8 mouse cellular contexts compared by ENCODE assay signal in the genomic region with DNA sequence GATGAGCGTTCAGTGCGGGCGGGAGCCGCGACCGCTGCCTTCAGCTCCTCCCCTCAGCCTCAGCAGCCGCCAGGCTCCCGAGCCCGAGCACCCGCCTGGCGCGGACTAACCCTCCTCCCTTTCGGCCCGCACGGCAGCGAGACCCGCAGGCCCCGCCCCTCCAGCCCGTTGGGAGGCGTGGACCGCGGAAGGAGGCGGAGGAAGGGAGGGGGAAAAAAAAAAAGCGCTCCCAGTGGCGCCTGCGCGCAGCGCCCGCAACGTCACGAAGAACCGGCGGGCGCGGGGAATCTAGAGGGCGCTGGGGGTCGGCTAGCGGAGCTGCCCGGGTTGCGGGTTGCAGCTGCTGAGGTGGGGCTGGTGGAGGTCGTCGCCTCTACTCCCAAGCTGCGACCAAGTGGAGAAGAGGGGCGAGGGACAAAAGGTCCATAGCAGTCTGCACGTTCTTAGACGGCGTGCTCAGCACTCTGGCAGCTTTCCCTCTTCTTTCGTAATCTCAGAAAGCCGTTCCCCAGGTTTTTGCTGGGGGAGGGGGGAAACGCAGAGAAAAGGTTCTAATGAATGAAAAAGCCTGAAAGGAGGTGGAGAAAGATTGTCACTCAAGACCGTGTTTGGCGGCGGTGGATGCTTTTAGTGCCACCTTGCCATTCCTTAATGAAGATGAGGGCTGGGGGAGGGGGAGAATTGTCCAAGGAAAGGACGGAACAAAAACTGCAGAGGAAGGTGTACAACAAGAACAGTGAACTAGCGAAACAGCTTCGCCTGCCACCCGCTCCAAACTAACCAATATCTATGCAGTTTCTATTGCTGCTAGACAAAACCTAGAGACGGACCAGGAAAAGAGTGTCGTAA. TPM values are rescaled to one million over a fixed set of nuclear protein-coding genes. Genes with fewer than 3 reads are reported as not detected.
DNase-seq lines count a peak whose midpoint lies in the region.

No protein-coding gene starts in this region.

- peaks cover 39% of the 10 kb centered on the region for H3K27me3 ChIP-seq in megakaryocyte, embryonic 14.5 days (replicated peaks)

- peaks cover 12% of the 10 kb centered on the region for H3K4me1 ChIP-seq in megakaryocyte, embryonic 14.5 days

- peak overlapping the region; percentile 93 for H3K4me3 ChIP-seq in megakaryocyte, embryonic 14.5 days (replicated peaks)

- peaks cover 14% of the 10 kb centered on the region for H3K9me3 ChIP-seq in megakaryocyte, embryonic 14.5 days

- peak; percentile 93 to 96 for DNase-seq in adrenal gland, adult (ENCODE audit: inconsistent age in 2 of 2, low spot score in 1 of 2)
- peak; percentile 86 for DNase-seq in embryo, embryonic 10 days (ENCODE audit: low spot score)
- DNase-seq in gastrocnemius, adult 8-10 months (ENCODE audit: low spot score in 2 of 2), result peak; percentile 71 to 84
- DNase-seq in induced T-regulatory cell, adult 2 months (ENCODE audit: low read depth), result peak; percentile 87
- peak; percentile 78 to 86 for DNase-seq in left cerebral cortex, adult 9 months (ENCODE audit: low spot score in 2 of 2)
- peak; percentile 78 to 81 for DNase-seq in right cerebral cortex, adult 2 months (ENCODE audit: low spot score in 2 of 2)
- peak; percentile 44 for DNase-seq in urinary bladder, postnatal 10 days (ENCODE audit: low spot score)

- no peaks in the 10 kb centered on the region for H3K36me3 ChIP-seq in megakaryocyte, embryonic 14.5 days (replicated peaks; ENCODE audit: low read length)

RNA-seq across cellular contexts. Expression of a gene that starts 4.3 kb away (rescaled TPM):
- 10 to 100 TPM; 10.1 to 13.3 (median 12.0) TPM for total RNA-seq in gastrocnemius, adult 8-10 months (2022)
- 0.16 TPM in 1 of 2 replicates, not detected in the other for polyA plus RNA-seq in megakaryocyte, embryonic 14.5 days (2012; ENCODE audit: insufficient read depth, low replicate concordance)

Comparison
In these comparisons a context has a peak if more than half of its experiments do, and no peak if none do; other contexts are left out.
1. Peak in every context shown above with its lines: DNase-seq and H3K4me3 ChIP-seq.
2. DNase-seq: peak in every context shown above with its lines; median percentile 94 in adrenal gland, adult; 87 in induced T-regulatory cell, adult 2 months; 86 in embryo, embryonic 10 days; 82 in left cerebral cortex, adult 9 months; 80 in right cerebral cortex, adult 2 months; 78 in gastrocnemius, adult 8-10 months; 44 in urinary bladder, postnatal 10 days.